Mouse (Mus musculus) kidney, postnatal 36 days (tissue): Measurements from ENCODE around the gene Mmp13.
A peak's percentile ranks its signal among the peaks of the same experiment; 100 is the strongest.
"Not testable (repeated sequence)": the region's sequence is repeated elsewhere in the genome, so short reads cannot be mapped to it uniquely, and the experiment has no call there.

ENCODE experiments used
- DNase-seq, 2 experiments: peaks; one replicate each; pipeline ENCODE4 v3.0.0; 2021 to 2022; ENCODE audit warnings: mixed read lengths in 2 of 2

The Mmp13 gene

DNA sequence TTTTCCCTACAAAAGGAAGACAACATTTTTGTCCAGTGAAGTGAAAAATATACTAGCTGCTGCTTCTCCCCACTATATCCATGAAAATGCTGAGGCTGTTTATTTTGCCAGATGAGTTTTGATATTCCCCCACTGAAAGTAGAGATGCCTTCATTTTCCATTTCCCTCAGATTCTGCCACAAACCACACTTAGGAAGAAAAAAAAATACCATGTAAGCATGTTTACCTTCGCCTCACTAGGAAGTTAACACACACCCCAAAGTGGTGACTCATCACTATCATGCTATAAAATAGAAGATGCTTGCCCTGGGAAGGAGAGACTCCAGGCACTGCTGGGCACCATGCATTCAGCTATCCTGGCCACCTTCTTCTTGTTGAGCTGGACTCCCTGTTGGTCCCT lies at the start of gene Mmp13:
Mmp13 (plus strand) TSS at position 301 of the 400 bp plus-strand sequence.
- no peak for DNase-seq

DNA sequence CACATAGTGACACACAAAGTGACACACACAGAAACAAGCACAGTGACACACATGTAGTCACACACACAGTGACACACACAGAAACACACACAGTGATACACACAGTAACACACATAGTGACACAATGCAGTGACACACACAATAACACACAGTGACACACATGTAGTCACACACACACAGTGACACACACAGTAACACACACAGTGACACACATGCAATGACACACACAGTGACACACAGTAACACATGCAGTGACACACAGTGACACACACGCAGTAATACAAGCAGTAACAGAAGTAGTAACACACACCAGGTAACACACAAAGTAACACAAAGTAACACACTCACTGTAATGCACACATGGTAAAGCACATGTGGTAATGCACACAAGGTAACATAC lies 33.7 kb upstream of the Mmp13 start:
- DNase-seq, result no peak

DNA sequence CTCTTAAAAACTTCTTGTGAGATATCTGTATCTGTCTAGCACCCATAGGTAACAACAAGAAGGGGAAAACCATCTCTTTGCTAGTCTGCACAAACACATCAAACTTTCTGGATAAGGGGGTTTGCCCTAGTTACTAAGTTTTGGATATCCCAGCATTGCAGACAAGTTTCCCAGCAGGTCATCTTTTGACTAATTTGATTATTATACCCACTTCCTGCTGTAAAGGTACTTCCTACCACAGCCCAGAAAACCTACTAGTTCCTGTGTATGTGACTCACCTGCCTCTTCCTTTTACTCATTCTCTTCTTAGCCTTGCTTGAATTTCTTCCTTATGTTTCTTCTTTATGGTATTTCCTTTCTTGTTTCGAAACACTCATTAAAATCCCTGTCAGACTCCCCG lies 32.3 kb upstream of the Mmp13 start:
- no peak for DNase-seq

DNA sequence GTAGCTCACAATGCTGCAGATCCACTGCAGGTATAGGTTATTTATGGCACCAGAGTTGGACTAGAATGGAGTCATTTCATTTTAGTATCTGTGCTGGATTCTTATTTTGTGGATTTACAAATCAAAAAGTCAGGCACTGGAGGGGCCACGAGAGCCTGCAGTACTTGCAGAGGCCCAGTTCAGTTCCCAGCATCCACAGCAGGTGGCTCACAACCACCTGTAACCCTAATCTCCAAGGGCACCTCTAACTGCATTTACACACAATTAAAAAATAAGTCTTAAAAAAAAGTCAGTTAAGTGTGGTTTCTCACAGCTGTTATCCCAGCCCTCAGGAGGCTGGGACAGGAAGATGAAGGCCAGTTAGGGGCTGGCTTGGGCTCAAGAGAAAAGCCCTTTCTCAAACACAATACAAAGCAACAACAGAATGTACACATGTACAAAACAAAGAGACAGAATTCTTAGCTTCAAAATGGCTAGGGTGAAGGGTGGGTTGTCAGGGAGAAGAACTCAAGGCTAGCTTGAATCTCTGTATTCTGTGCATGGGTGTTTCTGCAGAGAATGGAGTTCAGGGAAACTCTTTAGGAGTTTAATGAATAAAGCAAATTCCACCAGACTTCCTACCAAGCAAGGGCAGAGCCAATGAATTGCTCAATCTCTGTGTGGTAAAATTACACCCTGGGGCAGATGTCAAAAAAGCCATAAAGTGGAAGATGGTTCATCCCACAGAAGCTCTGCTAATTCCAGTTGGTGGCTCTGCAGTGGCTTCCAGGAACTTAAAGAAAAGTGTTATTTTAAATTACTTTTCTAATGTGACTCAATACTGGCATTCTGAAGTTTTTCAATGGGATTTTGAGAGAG lies 19.3 kb upstream of the Mmp13 start:
- no peak for DNase-seq

DNA sequence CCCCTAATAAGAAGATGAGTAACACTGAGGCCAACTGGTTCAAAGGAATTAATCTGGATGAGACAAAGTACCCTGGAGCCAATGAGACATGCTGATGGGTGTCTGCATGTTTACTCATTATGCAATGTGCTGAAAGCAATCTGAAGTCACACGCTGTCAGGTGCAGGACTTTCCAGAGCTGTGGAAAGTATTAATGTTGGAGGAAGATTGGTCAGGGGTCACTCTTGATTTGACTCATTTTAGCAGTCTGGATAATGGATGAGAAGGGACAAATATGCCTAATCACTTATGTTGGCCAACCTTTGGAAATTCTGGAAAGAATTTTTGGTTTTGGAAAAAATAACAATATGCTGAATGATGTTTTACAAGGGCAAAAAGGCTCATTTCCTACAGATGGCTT lies 10.6 kb upstream of the Mmp13 start:
- DNase-seq, result no peak

DNA sequence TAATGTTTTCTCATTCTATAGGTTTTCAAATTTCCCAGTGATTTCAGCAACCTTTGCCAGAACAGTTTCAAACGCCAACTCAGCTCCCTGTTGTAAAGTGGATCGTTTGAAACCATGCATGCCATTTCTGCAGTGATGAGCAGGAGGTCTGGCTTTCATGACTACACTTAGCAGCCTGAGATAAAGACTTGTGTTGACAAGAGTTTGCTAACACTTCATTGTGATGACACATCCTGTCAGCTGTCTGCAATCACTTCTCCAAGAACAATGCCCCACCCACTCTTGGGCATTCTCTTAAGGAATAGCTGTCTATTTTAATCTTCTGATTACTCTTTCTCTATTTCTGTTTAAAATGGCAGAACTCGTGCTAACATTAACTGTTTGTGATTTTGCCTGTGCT lies 2.2 kb upstream of the Mmp13 start:
- DNase-seq, result no peak

DNA sequence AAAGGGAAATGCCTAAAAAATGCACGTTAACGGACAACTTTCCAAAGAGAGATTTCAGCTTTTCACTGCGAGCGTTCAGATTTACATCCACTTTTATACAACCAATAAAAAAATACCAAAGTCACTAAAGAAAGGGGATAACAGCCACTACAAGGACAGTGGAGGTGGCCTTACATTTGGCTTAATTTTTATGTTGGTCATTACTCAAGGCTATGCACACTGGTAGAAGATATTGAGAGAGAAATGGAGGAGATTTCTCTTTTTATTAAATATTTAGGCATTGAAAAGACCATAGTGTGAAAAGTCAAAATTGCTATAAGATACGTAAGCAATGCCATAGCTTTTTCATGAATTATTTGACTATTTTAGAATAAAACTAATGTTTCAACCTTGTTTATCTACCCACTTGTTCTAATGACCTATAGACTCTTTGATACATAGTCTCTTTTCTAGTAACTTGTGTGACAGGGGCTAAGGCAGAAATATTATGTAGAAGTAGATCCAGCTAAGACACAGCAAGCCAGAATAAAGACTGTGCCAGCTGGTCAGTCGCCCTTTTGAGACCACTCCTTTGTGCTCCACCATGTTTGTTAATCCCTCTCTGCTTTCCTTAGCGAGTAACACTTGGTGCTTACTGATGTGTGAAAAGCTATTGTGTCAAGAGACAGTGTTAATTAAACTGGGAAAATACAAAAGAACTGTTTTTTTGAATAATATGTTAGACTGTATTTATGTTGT lies 10.4 kb downstream of the Mmp13 start:
- no peak for DNase-seq

DNA sequence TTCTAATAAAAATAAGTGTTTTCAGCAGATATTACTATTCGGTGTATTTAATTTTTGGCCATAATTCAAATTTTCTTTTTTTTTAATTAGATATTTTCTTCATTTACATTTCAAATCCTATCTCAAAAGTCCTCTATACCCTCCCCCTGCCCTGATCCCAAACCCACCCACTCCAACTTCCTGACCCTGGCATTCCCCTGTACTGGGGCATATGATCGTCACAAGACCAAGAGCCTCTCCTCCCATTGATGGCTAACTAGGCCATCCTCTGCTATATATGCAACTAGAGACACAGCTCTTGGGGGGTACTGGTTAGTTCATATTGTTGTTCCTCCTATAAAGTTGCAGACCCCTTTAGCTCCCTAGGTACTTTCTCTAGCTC lies 11.0 kb downstream of the Mmp13 start:
- not testable (repeated sequence) for DNase-seq

DNA sequence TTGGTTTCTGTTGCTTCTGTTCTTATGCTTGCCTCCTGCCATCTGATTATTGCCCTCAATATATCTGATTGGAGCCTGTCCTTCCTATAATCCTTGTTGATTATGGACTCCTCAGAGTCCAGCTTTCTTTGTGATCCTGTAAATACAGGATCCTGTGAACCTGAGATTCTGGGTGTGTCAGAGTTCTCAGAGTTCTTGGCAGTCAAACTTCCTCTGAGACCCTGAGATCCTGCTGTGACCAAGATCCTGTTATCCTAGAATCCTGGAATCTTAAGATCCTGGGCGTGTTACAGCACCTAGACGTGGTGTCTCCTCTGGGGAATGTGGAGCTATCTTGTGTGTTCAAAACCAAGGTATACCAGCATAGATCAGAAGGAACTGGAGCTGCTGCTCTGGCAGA lies 17.2 kb downstream of the Mmp13 start:
- no peak for DNase-seq

DNA sequence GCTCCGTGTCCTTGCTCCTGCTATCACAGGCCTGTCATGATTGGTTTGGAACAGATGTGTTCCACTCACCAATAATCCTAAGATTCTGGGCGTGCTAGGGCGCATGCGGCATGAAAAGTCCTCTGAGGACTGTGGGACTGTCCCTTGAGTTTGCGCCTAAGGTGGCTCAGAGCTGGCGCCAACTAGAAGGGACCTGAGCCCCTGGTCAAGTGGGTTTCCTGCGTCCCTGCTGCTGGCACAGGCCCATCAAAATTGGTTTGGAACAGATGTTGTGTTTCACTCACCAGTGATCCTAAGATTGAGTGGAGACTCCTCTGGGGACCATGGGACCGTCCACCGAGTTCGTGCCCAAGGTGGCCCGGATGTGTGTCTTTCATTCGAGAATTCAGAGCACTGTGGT lies 17.6 kb downstream of the Mmp13 start:
- DNase-seq, result no peak

DNA sequence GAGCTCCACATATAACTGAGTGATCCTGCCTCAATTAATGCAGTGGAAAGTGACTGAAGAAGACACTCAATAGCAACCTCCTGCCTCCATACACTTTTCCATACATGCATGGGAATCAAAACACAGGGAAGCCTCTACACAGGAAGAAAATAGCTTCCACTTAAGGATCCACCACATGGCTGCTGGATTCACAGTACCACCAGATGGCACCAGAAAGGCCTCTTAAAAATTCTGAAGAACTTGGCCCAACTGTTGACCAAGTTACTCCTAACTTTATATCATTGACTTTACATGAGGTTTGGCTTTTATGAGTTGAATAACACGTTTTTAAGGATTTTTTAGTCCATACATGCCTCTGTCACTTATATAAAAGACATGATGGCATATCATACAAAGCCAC lies 19.8 kb downstream of the Mmp13 start:
- DNase-seq, result peak; percentile 1 to 39

DNA sequence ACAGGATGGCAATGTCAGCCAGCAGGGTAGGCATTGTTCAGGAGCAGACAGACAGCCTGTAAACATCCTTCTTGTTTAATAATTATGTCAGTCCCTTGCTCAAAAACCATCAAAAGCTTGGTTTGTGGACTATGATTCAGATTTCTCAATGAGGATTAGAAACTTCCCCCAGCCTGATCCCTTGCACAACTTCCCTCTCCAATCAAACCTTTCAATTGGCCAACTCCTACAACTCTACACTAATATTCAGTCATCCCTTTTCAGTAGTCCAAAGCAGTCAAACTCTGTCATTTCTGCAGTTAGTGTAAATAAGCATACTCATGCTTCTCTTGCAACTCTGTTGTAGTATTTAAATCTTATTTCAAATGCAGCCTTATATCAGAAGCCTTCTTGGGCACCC lies 59.5 kb downstream of the Mmp13 start:
- DNase-seq, result no peak
